Mouse (Mus musculus) ovary, adult 2 months (tissue): ENCODE results near the gene Rtkn2. TPM values are rescaled to one million over a fixed set of nuclear protein-coding genes. Genes with fewer than 3 reads are reported as not detected.

Experiments used
- polyA plus RNA-seq: library from polyadenylated mRNA; depleted of rRNA; stranded (reverse); fragments of >200 nt; gene quantifications from 2 replicates; pipeline ENCODE4 v1.2.3, GENCODE M21; 2012; rRNA removed

Gene Rtkn2
- 0.12 and 0.33 TPM in 2 replicates for polyA plus RNA-seq

GRCm38 (mm10) chr10:67979401-67980157 is at the start of gene Rtkn2:
Gene Rtkn2 (plus strand): TSS chr10:67979570.

Other genes starting within 250 kb of the Rtkn2 start
- gene Zfp365, start 66.9 kb upstream of the Rtkn2 start, polyA plus RNA-seq = 0.69 and 0.95 TPM in 2 replicates